ENCODE assay signal across 15 mouse cellular contexts in genomic region chr5:43055111-43055710, GRCm38 (mm10).
DNase-seq lines count a peak whose midpoint lies in the region; ATAC-seq lines count a peak whose summit lies in the region.
"Had no signal": no experiment of that assay in that cellular context is flagged by ENCODE, and none has a peak within 500 bp of the region (broad histone marks: within the 10 kb centered on the region; RNA-seq: fewer than 3 reads in every experiment).

No protein-coding gene starts in this region.

- intact Hi-C loops in left cerebral cortex, postnatal 4 days (cut with DNase I): no loop called here
- intact Hi-C loops in left cerebral cortex, postnatal 36 days (cut with DNase I): no loop called here

- peak; percentile 67 to 71 for DNase-seq in cerebellum, postnatal 10 days
- peak; percentile 46 for DNase-seq in left cerebral cortex, postnatal 4 days
- no peak for DNase-seq in left cerebral cortex, postnatal 36 days (ENCODE audit: low spot score in 2 of 2)
- peak; percentile 17 for DNase-seq in right cerebral cortex, postnatal 14 days
- DNase-seq in right cerebral cortex, adult 2 months (ENCODE audit: low spot score in 2 of 2): no peak
- no peak for DNase-seq in ovary, postnatal 10 days (ENCODE audit: low spot score)
- DNase-seq: adrenal gland, postnatal 25 days; cerebellum, adult 11-12 months; gastrocnemius, postnatal 36 days; heart, postnatal 36 days; kidney, adult 2 months; liver, postnatal 0 days; lung, postnatal 14 days; thymus, postnatal 25 days had no signal

- no peak for ATAC-seq in cerebellum, adult (ENCODE audit: insufficient number of reproducible peaks, low FRiP score, low TSS enrichment)
- ATAC-seq: liver, postnatal 0 days had no signal

Comparison
In these comparisons a context has a peak if more than half of its experiments do, and no peak if none do; other contexts are left out.
1. DNase-seq: peak in cerebellum, postnatal 10 days (2 of 2), left cerebral cortex, postnatal 4 days (single experiment) and right cerebral cortex, postnatal 14 days (single experiment); none in left cerebral cortex, postnatal 36 days (0 of 2), right cerebral cortex, adult 2 months (0 of 2) and ovary, postnatal 10 days (single experiment).